ENCODE assay signal across 17 mouse cellular contexts in genomic region chr5:137551119-137551518, GRCm38 (mm10). TPM values are rescaled to one million over a fixed set of nuclear protein-coding genes. Genes with fewer than 3 reads are reported as not detected.
DNase-seq lines count a peak whose midpoint lies in the region; ATAC-seq and TF ChIP-seq lines count a peak whose summit lies in the region.
"Had no signal": no experiment of that assay in that cellular context is flagged by ENCODE, and none has a peak within 500 bp of the region (broad histone marks: within the 10 kb centered on the region; RNA-seq: fewer than 3 reads in every experiment).

No protein-coding gene starts in this region.

- DNase-seq in cerebellum, adult 11-12 months: peak; percentile 26
- no peak for DNase-seq in left cerebral cortex, adult 2 months (ENCODE audit: extremely low spot score in 1 of 2, low spot score in 2 of 2)
- no peak for DNase-seq in left cerebral cortex, adult 9 months (ENCODE audit: low spot score in 2 of 2)
- peak; percentile 55 for DNase-seq in MEL (ENCODE audit: low read depth, low spot score)
- DNase-seq in liver, postnatal 0 days: no peak
- no peak for DNase-seq in ovary, adult 18-20 months (ENCODE audit: low spot score)
- no peak for DNase-seq in urinary bladder, postnatal 36 days (ENCODE audit: low spot score in 2 of 2)
- DNase-seq: lung, adult 18-20 months; midbrain, embryonic 14.5 days had no signal

- ATAC-seq in cerebellum, adult (ENCODE audit: insufficient number of reproducible peaks, low FRiP score, low TSS enrichment): no peak
- no peak for ATAC-seq in liver, postnatal 0 days

- no peak overlapping the region for H3K27ac ChIP-seq in left cerebral cortex, adult 2 months
- H3K27ac ChIP-seq in MEL (ENCODE audit: control insufficient read depth, low read depth, low read length): no peak overlapping the region
- H3K27ac ChIP-seq in liver, postnatal 0 days (ENCODE audit: low read depth): no peak overlapping the region
- H3K27ac ChIP-seq: embryonic facial prominence, embryonic 13.5 days had no signal

- no peak for TF ChIP-seq POLR2A in MEL (IDR thresholded peaks at IDR 0.05; ENCODE audit: control insufficient read depth in 1 of 2, insufficient read depth in 1 of 2, low read depth in 1 of 2, low read length in 2 of 2, poor library complexity in 1 of 2)

- no peak overlapping the region for H3K4me3 ChIP-seq in left cerebral cortex, adult 2 months
- no peak overlapping the region for H3K4me3 ChIP-seq in MEL (ENCODE audit: control insufficient read depth in 1 of 2, insufficient read depth in 1 of 2, low read depth in 2 of 2, low read length in 2 of 2)
- no peak overlapping the region for H3K4me3 ChIP-seq in liver, postnatal 0 days (ENCODE audit: low read depth, low read length)
- H3K4me3 ChIP-seq: embryonic facial prominence, embryonic 13.5 days had no signal

- H3K4me2 ChIP-seq in liver, postnatal 0 days (ENCODE audit: low read depth, low read length): no peak overlapping the region
- H3K4me2 ChIP-seq: embryonic facial prominence, embryonic 13.5 days had no signal

- peak; percentile 25 for TF ChIP-seq RAD21 in MEL (IDR thresholded peaks at IDR 0.05; ENCODE audit: low read depth, low read length)

- 0 out of 4 replicates have a peak, but pooled peaks cover 0 to 4% of the 10 kb centered on the region in 2 experiments for H3K4me1 ChIP-seq in MEL (ENCODE audit: control insufficient read depth in 1 of 2, insufficient read depth in 2 of 2, low read length in 2 of 2)
- peaks cover 8% of the 10 kb centered on the region for H3K4me1 ChIP-seq in liver, postnatal 0 days (ENCODE audit: insufficient read depth)

- H3K79me2 ChIP-seq in MEL (ENCODE audit: control insufficient read depth, insufficient read depth, low read length, poor library complexity): no peaks in the 10 kb centered on the region

- peaks cover 1 to 4% of the 10 kb centered on the region in 2 experiments for H3K27me3 ChIP-seq in MEL (ENCODE audit: control insufficient read depth in 1 of 2, insufficient read depth in 2 of 2, low read length in 2 of 2)
- H3K27me3 ChIP-seq in liver, postnatal 0 days (ENCODE audit: insufficient read depth, low read length): peaks cover 20% of the 10 kb centered on the region

- WGBS in liver, postnatal 0 days (ENCODE audit: insufficient replicate concordance): 55% methylated on average over 5 of the region's 5 CpGs

- intact Hi-C loops in left cerebral cortex, adult 2 months (cut with DNase I): no loop called here

- TF ChIP-seq EP300 in MEL (IDR thresholded peaks at IDR 0.05; ENCODE audit: low read depth in 1 of 2, low read length in 2 of 2): no peak
- TF ChIP-seq EP300 in liver, postnatal 0 days (IDR thresholded peaks at IDR 0.05; ENCODE audit: low read depth): no peak

- no peaks in the 10 kb centered on the region for H3K36me3 ChIP-seq in MEL (ENCODE audit: control insufficient read depth in 1 of 2, insufficient read depth in 2 of 2, low read length in 2 of 2)
- no peaks in the 10 kb centered on the region for H3K36me3 ChIP-seq in liver, postnatal 0 days (replicated peaks; ENCODE audit: insufficient read depth, low read length)
- H3K36me3 ChIP-seq: embryonic facial prominence, embryonic 13.5 days had no signal

- H3K9me3 ChIP-seq in MEL (replicated peaks; ENCODE audit: insufficient read depth, low read length): no peaks in the 10 kb centered on the region
- no peaks in the 10 kb centered on the region for H3K9me3 ChIP-seq in liver, postnatal 0 days (ENCODE audit: low read length)
- H3K9me3 ChIP-seq: embryonic facial prominence, embryonic 13.5 days had no signal

- peak; percentile 48 for TF ChIP-seq CTCF in left cerebral cortex, adult 2 months (IDR thresholded peaks at IDR 0.05)
- TF ChIP-seq CTCF in MEL (IDR thresholded peaks at IDR 0.05 in 2 of 3, conservative IDR thresholded peaks at IDR 0.05 in 1 of 3; ENCODE audit: control insufficient read depth in 1 of 3, insufficient read depth in 1 of 3, low read depth in 2 of 3, low read length in 3 of 3, poor library complexity in 1 of 3, severe bottlenecking in 1 of 3): peak; percentile 25 to 57 (median 54); a peak in 5 of 6 replicates
- TF ChIP-seq CTCF in liver, postnatal 0 days (IDR thresholded peaks at IDR 0.05; ENCODE audit: low read depth): peak; percentile 52

- H3K9ac ChIP-seq in MEL (ENCODE audit: control insufficient read depth, low read depth, low read length, poor library complexity, severe bottlenecking): no peak overlapping the region
- no peak overlapping the region for H3K9ac ChIP-seq in liver, postnatal 0 days (replicated peaks)
- H3K9ac ChIP-seq: embryonic facial prominence, embryonic 13.5 days had no signal

TF ChIP-seq in MEL, 35 proteins besides CTCF, POLR2A, EP300 and RAD21:
- TF ChIP-seq NRF1 (IDR thresholded peaks at IDR 0.05; ENCODE audit: insufficient read depth, low read depth, low read length, poor library complexity, severe bottlenecking) (no peak), NELFE (IDR thresholded peaks at IDR 0.05; ENCODE audit: low read depth, low read length) (no peak), POLR2AphosphoS2 (IDR thresholded peaks at IDR 0.05; ENCODE audit: low read length) (no peak), KAT2A (conservative IDR thresholded peaks at IDR 0.05; ENCODE audit: low read depth, low read length) (no peak), MAX (IDR thresholded peaks at IDR 0.05; ENCODE audit: low read length) (no peak), SIN3A (IDR thresholded peaks at IDR 0.05; ENCODE audit: low read length) (no peak), CHD1 (IDR thresholded peaks at IDR 0.05; ENCODE audit: low read depth, low read length) (no peak), ETS1 (IDR thresholded peaks at IDR 0.05; ENCODE audit: low read depth, low read length) (no peak)

RNA-seq across cellular contexts. Expression of gene Actl6b, which starts 2.2 kb away (rescaled TPM):
- 100 to 1,000 TPM; 103 to 111 TPM for total RNA-seq in left cerebral cortex, adult 2 months (2021)
- total RNA-seq in MEL (2012; rRNA removed): 0.15 TPM in 1 of 2 replicates, not detected in the other
- not detected for polyA plus RNA-seq in MEL (2012; ENCODE audit: insufficient read depth in 1 of 2, insufficient read length in 2 of 2, low read depth in 1 of 2, low replicate concordance in 2 of 2, missing spikeins in 1 of 2)
- not detected in 2 replicates for polyA plus RNA-seq in liver, postnatal 0 days (2015; fragmentation: Nextera tagmentation; extraction: Ambion mirVana)
- polyA plus RNA-seq: C2C12; heart, postnatal 0 days; kidney, embryonic 14.5 days; spleen, adult 2 months had no signal

RNA-seq across cellular contexts. Expression of gene Gnb2, which starts 17.8 kb away (rescaled TPM):
- 100 to 1,000 TPM; 570 to 583 TPM for total RNA-seq in left cerebral cortex, adult 2 months (2021)
- 531 and 548 TPM in 2 replicates for total RNA-seq in MEL (2012; rRNA removed)
- polyA plus RNA-seq in MEL (2012; ENCODE audit: insufficient read depth in 1 of 2, insufficient read length in 2 of 2, low read depth in 1 of 2, low replicate concordance in 2 of 2, missing spikeins in 1 of 2): 100 to 1,000 TPM in 1 of 2 experiments, not detected in 1; 550 TPM
- 165 and 177 TPM in 2 replicates for polyA plus RNA-seq in liver, postnatal 0 days (2015; fragmentation: Nextera tagmentation; extraction: Ambion mirVana)

RNA-seq across cellular contexts. Expression of gene Epo, which starts 18.1 kb away (rescaled TPM):
- total RNA-seq in left cerebral cortex, adult 2 months (2021): not detected
- total RNA-seq in MEL (2012; rRNA removed): not detected in 2 replicates
- polyA plus RNA-seq in MEL (2012; ENCODE audit: insufficient read depth in 1 of 2, insufficient read length in 2 of 2, low read depth in 1 of 2, low replicate concordance in 2 of 2, missing spikeins in 1 of 2): not detected
- polyA plus RNA-seq in liver, postnatal 0 days (2015; fragmentation: Nextera tagmentation; extraction: Ambion mirVana): 0.13 and 0.26 TPM in 2 replicates
- total RNA-seq: left cerebral cortex, adult 8-10 months had no signal
- polyA plus RNA-seq: C2C12; embryonic facial prominence, embryonic 13.5 days; heart, postnatal 0 days; kidney, embryonic 14.5 days; midbrain, embryonic 14.5 days; spleen, adult 2 months; urinary bladder, adult 2 months had no signal

RNA-seq across cellular contexts. Expression of gene Tfr2, which starts 18.5 kb away (rescaled TPM):
- total RNA-seq in left cerebral cortex, adult 2 months (2021): 10 to 100 TPM; 13.2 to 14.9 TPM
- total RNA-seq in MEL (2012; rRNA removed): 76.9 and 96.2 TPM in 2 replicates
- 100 to 1,000 TPM in 1 of 2 experiments, not detected in 1; 112 TPM for polyA plus RNA-seq in MEL (2012; ENCODE audit: insufficient read depth in 1 of 2, insufficient read length in 2 of 2, low read depth in 1 of 2, low replicate concordance in 2 of 2, missing spikeins in 1 of 2)
- polyA plus RNA-seq in liver, postnatal 0 days (2015; fragmentation: Nextera tagmentation; extraction: Ambion mirVana): 148 and 157 TPM in 2 replicates

RNA-seq across cellular contexts. Expression of gene Gigyf1, which starts 32.8 kb away (rescaled TPM):
- total RNA-seq in left cerebral cortex, adult 2 months (2021): 10 to 100 TPM; 58.1 to 59.9 TPM
- total RNA-seq in MEL (2012; rRNA removed): 5.1 and 6.8 TPM in 2 replicates
- polyA plus RNA-seq in MEL (2012; ENCODE audit: insufficient read depth in 1 of 2, insufficient read length in 2 of 2, low read depth in 1 of 2, low replicate concordance in 2 of 2, missing spikeins in 1 of 2): 10 to 100 TPM in 1 of 2 experiments, not detected in 1; 24.6 TPM
- polyA plus RNA-seq in liver, postnatal 0 days (2015; fragmentation: Nextera tagmentation; extraction: Ambion mirVana): 2.8 and 4.0 TPM in 2 replicates

Comparison
In these comparisons a context has a peak if more than half of its experiments do, and no peak if none do; other contexts are left out.
1. DNase-seq: peak in cerebellum, adult 11-12 months (single experiment) and MEL (single experiment); none in left cerebral cortex, adult 2 months (0 of 2), left cerebral cortex, adult 9 months (0 of 2), liver, postnatal 0 days (single experiment), ovary, adult 18-20 months (single experiment) and urinary bladder, postnatal 36 days (0 of 2).
2. RNA of gene Actl6b, which starts 2.2 kb away (total RNA-seq): 103 to 111 TPM in left cerebral cortex, adult 2 months; 0.15 TPM in MEL; every median in the first group is over 10 times any median in the second.
3. Peak in every context shown above with its lines, with median percentiles within 50 percentile points of each other: CTCF ChIP-seq.